Mouse (Mus musculus): ENCODE data around the gene Spsb1.

The Spsb1 gene

GRCm38 (mm10) chr4:149909551-149909950 lies 45.3 kb downstream of the Spsb1 start:
- no peak for DNase-seq

- no peak for DNase-seq
These were observed 45.9 kb downstream of the Spsb1 start for GRCm38 (mm10) chr4:149908923-149909322.

- no peak for DNase-seq
These were observed 47.2 kb downstream of the Spsb1 start for GRCm38 (mm10) chr4:149907656-149908055.

- DNase-seq, result no peak
These were observed 47.9 kb downstream of the Spsb1 start for GRCm38 (mm10) chr4:149906921-149907320.

- no peak for DNase-seq
These were observed 49.4 kb downstream of the Spsb1 start for GRCm38 (mm10) chr4:149905302-149905974.

- DNase-seq, result no peak
These were observed 51.8 kb downstream of the Spsb1 start for GRCm38 (mm10) chr4:149903026-149903425.

GRCm38 (mm10) chr4:149901349-149901782 lies 53.5 kb downstream of the Spsb1 start:
- no peak for DNase-seq

GRCm38 (mm10) chr4:149897661-149898260 lies 57.1 kb downstream of the Spsb1 start:
- no peak for DNase-seq

DNA sequence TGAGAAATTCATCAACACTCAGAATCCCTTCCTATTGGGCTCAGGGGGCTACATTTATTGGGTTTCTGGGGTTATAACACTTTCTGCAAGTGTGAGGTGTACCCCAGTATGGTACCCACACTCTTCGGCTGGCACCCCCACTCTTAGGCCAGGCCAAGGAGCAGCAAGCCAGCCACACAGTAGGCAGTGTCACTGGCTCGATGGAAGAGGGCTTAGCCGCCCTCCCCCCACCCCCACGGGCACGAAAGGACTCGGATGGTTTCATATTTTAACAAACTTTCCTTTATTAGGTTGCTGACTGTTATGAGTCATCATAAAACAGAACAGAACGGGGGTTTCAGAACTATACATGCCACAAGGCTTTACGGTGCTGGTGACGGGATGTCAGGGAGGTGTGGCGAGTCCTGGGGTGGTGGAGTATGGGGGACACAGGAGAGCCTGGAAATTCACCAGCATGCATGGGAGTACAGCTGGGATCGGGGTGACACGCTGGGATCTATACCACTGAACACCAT lies 58.8 kb downstream of the Spsb1 start:
- DNase-seq, result no peak

- DNase-seq, result no peak
These were observed 59.6 kb downstream of the Spsb1 start for GRCm38 (mm10) chr4:149895226-149895625.

DNA sequence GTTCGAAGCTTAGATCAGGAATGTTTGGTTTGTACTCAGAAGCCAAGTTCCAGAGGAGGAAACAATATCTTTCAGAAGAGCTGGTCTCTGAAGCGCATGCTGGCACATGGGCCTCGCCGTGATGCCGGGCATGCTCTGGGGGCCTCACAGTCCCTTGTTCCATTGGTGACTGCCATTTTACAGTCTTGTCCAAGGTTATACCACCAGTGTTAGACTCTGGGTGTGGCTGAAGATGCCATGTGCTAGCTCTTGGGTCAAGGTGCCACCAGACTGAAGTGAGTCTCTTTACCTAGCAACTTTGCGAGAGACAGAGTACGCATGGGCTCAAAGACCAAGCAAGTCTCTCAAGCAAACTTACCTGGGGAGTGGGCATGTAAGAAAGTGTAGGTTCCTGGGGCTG lies 60.5 kb downstream of the Spsb1 start:
- DNase-seq, result no peak

DNA sequence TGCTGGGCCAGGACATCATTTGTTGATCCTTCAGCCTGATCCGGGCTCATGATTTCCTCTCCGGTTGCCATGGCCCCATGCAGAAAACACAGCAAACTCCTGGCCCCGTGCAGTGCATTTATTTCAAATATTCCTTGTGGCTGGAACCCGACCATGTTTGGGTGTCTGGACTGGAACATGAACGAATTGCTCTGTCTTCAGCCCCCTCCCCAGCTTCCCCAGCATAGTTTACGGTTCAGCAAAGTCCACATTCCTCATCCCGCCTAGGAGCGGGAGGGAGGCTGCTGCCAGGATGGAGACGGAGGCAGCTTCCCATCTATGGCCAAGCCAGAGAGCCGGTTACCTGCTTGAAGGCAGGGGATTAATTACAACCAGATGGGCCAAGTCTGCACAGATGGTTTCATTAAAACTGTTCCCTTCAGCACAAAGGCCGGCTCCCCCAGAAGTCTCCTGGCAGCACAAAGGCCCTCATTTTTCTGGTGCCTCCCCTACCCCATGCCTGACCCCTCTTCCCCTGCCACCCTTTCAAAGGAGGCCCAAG lies 61.2 kb downstream of the Spsb1 start:
- no peak for DNase-seq

DNA sequence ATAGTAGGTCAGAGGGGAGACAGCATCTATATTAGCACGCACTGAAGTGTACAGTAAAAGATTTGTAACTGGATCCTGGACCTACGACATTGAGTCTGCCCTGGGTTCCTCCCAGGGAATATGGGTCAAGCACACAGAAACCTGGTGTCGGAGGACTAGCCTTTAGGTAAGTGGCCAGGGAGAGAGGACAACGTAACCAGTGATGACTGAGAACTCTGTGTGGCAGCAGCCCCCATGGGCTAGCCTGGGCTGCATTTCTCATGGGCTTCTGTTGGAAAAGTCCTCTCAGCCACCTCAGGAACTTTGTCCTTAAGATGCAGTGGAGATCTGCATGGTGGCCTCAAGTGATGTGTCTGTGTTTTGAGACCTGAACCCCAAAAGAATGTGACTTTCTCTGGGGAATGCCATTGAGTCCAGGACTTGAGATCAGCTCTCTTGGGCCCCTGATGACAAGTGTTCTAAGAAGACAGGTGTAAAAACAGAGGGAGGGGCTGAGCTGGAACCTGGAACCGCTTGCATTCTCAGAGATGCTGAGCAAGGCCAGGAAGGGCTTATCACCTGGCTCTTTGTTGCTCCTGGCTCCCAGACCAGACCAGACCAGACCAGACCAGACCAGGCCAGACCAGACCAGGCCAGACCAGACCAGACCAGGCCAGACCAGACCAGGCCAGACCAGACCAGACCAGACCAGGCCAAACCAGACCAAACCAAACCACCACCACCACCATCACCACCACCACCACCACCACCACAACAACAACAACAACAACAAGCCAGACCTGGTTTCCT lies 63.5 kb downstream of the Spsb1 start:
- no peak for DNase-seq

DNA sequence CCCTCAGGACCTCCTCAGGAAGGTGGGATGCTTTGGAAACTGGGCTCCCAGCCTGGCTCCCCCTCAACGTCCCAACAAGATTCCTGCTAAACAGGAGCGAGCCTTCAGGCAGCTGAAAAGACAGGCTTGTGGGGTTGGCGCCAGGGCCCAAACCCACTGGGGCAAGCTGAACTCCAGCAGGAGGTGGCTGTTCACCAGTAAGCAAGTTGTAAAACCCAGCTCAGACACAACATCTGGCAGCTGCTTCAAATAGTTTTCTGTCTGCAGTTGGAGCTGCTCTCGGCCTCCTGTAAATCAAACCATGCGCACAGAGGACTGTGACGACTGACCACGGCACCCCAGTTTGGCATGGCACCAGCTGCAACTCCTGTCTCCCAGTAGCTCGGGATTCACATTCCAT lies 64.3 kb downstream of the Spsb1 start:
- no peak for DNase-seq

GRCm38 (mm10) chr4:149889851-149890250 lies 65.0 kb downstream of the Spsb1 start:
- no peak for DNase-seq

DNA sequence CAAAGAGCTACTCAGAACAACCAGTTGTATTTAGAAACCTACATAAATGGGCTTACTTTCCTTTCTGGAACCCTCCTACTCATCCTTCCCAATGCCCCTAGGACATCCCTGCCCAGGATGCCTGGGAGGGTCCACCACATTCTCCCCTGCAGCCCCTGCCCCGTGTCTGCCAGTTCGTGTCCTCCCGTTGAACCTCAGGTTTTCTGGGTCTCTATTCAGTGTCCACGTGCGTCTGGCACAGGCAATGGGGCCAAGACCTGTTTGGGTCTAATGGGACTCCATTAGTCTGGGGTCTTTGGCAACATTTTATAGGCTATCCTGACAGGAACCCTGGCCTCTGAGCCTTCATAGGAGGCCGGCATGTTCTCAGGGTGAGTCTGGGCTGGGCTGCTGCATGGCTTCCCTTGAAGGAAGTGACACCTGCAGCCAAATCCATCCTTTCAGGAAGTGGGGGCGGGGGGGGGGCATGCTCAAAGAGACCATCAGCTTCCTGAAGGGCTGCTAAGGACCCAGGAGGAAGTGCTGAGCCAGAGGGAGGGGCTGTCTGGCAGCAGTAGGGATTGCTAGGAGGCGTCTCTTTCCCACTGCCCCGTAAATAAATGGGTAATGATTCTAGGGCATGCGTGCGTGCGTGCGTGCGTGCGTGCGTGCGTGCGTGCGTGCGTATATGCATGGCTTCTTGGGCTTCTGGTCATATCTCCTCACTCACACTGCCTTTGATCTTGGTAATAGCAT lies 65.9 kb downstream of the Spsb1 start:
- no peak for DNase-seq

GRCm38 (mm10) chr4:149888156-149888555 lies 66.7 kb downstream of the Spsb1 start:
- DNase-seq, result no peak

DNA sequence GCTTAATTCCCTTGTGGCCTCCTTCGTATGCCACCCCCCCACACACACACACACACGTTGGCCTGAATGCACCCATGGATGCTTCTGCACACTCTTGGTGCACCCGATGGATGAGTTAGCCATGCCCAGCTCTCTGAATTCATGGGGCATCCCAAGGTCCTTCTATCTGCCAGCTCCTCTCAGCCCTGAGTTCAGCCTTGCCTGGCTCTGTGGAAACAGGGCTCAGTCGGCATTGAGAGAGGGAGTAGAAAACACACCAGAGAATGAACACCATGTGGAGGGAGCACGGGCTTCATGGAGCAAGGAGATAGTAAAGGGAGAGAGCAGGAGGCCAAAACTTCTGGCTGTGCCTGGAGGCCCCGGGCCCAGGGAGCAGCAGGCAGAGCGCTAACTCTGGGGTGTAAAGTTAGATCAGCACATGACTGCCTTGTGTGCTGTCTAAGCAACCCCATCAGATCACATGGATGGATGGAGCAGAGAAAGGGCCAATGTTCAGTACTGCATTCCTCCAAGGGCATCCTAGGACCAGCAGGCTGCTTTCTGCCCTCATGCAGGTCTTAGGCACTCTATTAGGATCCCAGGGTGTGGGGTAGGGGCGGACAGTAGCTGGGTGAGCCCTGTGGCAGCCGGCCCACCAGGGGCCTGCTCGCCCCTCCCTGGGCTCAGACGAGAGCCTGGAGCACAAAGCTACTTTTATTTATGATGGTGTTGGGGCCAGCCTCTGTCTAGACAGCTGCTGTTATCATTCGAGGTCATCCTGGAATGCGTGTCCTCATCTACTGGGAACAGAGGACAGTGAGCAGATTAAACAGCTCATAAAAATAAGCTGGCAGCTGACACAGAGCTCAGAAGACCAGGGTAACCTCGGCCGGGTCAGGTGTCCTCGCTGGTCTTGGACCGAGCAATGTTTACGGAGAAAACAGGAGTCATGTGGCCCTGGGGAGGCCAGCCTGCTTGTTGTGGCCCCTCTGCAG lies 68.3 kb downstream of the Spsb1 start:
- no peak for DNase-seq

GRCm38 (mm10) chr4:149883990-149884389 lies 70.9 kb downstream of the Spsb1 start:
- DNase-seq, result no peak

GRCm38 (mm10) chr4:149882139-149882916 lies 72.5 kb downstream of the Spsb1 start:
- no peak for DNase-seq

DNA sequence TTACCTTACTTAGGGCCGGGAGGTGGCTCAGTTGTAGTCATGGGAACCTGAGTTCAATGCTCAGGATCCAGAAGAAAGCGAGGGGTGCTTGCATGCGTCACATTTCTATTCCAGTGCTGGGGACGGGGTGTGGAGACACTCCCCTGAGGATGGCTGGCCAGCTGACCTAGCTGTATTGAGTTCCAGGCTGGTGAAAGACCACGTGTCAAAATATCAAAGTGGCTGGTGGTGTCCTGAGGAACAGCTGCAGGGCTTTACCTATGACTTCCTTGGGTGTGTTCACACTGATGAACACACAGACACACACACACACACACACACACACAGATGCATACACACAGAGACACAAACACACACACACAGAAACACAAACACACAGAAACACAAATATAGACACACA lies 73.9 kb downstream of the Spsb1 start:
- no peak for DNase-seq
